Mouse (Mus musculus): ENCODE data around the gene Nudt3. TPM values are rescaled to one million over a fixed set of nuclear protein-coding genes. Genes with fewer than 3 reads are reported as not detected.

Nudt3 gene
- polyA plus RNA-seq, 1 experiment from 2014 or later = 32.2 TPM

GRCm38 (mm10) chr17:27595659-27596375 is 27.5 kb downstream of the Nudt3 start:
- 71% methylated on average over 15 of the region's 15 CpGs for WGBS
- Histone ChIP-seq H3K27ac (ENCODE audit: low read depth, low read length) (peak overlapping the region; percentile 12; the same call in 1 of the 2 replicates), H3K9ac (ENCODE audit: low read depth, low read length) (no peak overlapping the region), H3K9me3 (ENCODE audit: control insufficient read depth, low read length) (no peaks in the 10 kb centered on the region), H3K36me3 (ENCODE audit: control insufficient read depth, insufficient read depth, low read length) (peaks cover 46% of the 10 kb centered on the region), H3K4me2 (replicated peaks; ENCODE audit: low read depth, low read length) (no peak overlapping the region), H3K4me3 (ENCODE audit: low read length) (no peak overlapping the region), H3K4me1 (ENCODE audit: control insufficient read depth, insufficient read depth, low read length) (peaks cover 14% of the 10 kb centered on the region), H3K27me3 (ENCODE audit: control insufficient read depth, insufficient read depth, low read length) (no peaks in the 10 kb centered on the region)
- ATAC-seq (ENCODE audit: low FRiP score, low TSS enrichment) = no peak

- H3K4me1 ChIP-seq (ENCODE audit: control insufficient read depth, insufficient read depth, low read length) = peaks cover 14% of the 10 kb centered on the region
- no peak overlapping the region for H3K27ac ChIP-seq (ENCODE audit: low read depth, low read length)
- peaks cover 59% of the 10 kb centered on the region for H3K36me3 ChIP-seq (ENCODE audit: control insufficient read depth, insufficient read depth, low read length)
- no peak overlapping the region for H3K4me3 ChIP-seq (ENCODE audit: low read length)
- ATAC-seq (ENCODE audit: low FRiP score, low TSS enrichment) = no peak
- H3K4me2 ChIP-seq (replicated peaks; ENCODE audit: low read depth, low read length) = no peak overlapping the region
- no peak overlapping the region for H3K9ac ChIP-seq (ENCODE audit: low read depth, low read length)
- 97% methylated on average over 7 of the region's 7 CpGs for WGBS
- H3K27me3 ChIP-seq (ENCODE audit: control insufficient read depth, insufficient read depth, low read length) = no peaks in the 10 kb centered on the region
- no peaks in the 10 kb centered on the region for H3K9me3 ChIP-seq (ENCODE audit: control insufficient read depth, low read length)
Measured at GRCm38 (mm10) chr17:27592565-27592910, 30.8 kb downstream of the Nudt3 start.

GRCm38 (mm10) chr17:27591826-27592564 is 31.3 kb downstream of the Nudt3 start:
- 88% methylated on average over 12 of the region's 12 CpGs for WGBS
- Histone ChIP-seq H3K4me2 (replicated peaks; ENCODE audit: low read depth, low read length) (no peak overlapping the region), H3K4me3 (ENCODE audit: low read length) (no peak overlapping the region), H3K36me3 (ENCODE audit: control insufficient read depth, insufficient read depth, low read length) (peaks cover 56% of the 10 kb centered on the region), H3K4me1 (ENCODE audit: control insufficient read depth, insufficient read depth, low read length) (peaks cover 13% of the 10 kb centered on the region), H3K27me3 (ENCODE audit: control insufficient read depth, insufficient read depth, low read length) (no peaks in the 10 kb centered on the region), H3K9ac (ENCODE audit: low read depth, low read length) (no peak overlapping the region), H3K27ac (ENCODE audit: low read depth, low read length) (no peak overlapping the region), H3K9me3 (ENCODE audit: control insufficient read depth, low read length) (no peaks in the 10 kb centered on the region)
- no peak for ATAC-seq (ENCODE audit: low FRiP score, low TSS enrichment)

- H3K4me3 ChIP-seq (ENCODE audit: low read length) = no peak overlapping the region
- no peak overlapping the region for H3K4me2 ChIP-seq (replicated peaks; ENCODE audit: low read depth, low read length)
- ATAC-seq (ENCODE audit: low FRiP score, low TSS enrichment) = no peak
- H3K4me1 ChIP-seq (ENCODE audit: control insufficient read depth, insufficient read depth, low read length) = no peaks in the 10 kb centered on the region
- no peaks in the 10 kb centered on the region for H3K9me3 ChIP-seq (ENCODE audit: control insufficient read depth, low read length)
- no peaks in the 10 kb centered on the region for H3K27me3 ChIP-seq (ENCODE audit: control insufficient read depth, insufficient read depth, low read length)
- H3K36me3 ChIP-seq (ENCODE audit: control insufficient read depth, insufficient read depth, low read length) = peaks cover 43% of the 10 kb centered on the region
- 0 out of 2 replicates have a peak overlapping the region, but pooled peaks have one; percentile 19 for H3K9ac ChIP-seq (ENCODE audit: low read depth, low read length)
- 75% methylated on average over 8 of the region's 8 CpGs for whole genome bisulfite sequencing
- H3K27ac ChIP-seq (ENCODE audit: low read depth, low read length) = no peak overlapping the region
Measured at GRCm38 (mm10) chr17:27588231-27588630, 35.1 kb downstream of the Nudt3 start.

- Histone ChIP-seq H3K36me3 (ENCODE audit: control insufficient read depth, insufficient read depth, low read length) (peaks cover 40% of the 10 kb centered on the region), H3K9me3 (ENCODE audit: control insufficient read depth, low read length) (no peaks in the 10 kb centered on the region), H3K9ac (ENCODE audit: low read depth, low read length) (no peak overlapping the region), H3K27ac (ENCODE audit: low read depth, low read length) (no peak overlapping the region), H3K27me3 (ENCODE audit: control insufficient read depth, insufficient read depth, low read length) (no peaks in the 10 kb centered on the region), H3K4me3 (ENCODE audit: low read length) (no peak overlapping the region), H3K4me1 (ENCODE audit: control insufficient read depth, insufficient read depth, low read length) (no peaks in the 10 kb centered on the region), H3K4me2 (replicated peaks; ENCODE audit: low read depth, low read length) (no peak overlapping the region)
- ATAC-seq (ENCODE audit: low FRiP score, low TSS enrichment) = no peak
- WGBS = 87% methylated on average over 12 of the region's 12 CpGs
Measured at GRCm38 (mm10) chr17:27587252-27587651, 36.0 kb downstream of the Nudt3 start.

- Histone ChIP-seq H3K4me2 (replicated peaks; ENCODE audit: low read depth, low read length) (no peak overlapping the region), H3K36me3 (ENCODE audit: control insufficient read depth, insufficient read depth, low read length) (peaks cover 44% of the 10 kb centered on the region), H3K9me3 (ENCODE audit: control insufficient read depth, low read length) (no peaks in the 10 kb centered on the region), H3K27ac (ENCODE audit: low read depth, low read length) (no peak overlapping the region), H3K9ac (ENCODE audit: low read depth, low read length) (no peak overlapping the region), H3K4me1 (ENCODE audit: control insufficient read depth, insufficient read depth, low read length) (no peaks in the 10 kb centered on the region), H3K4me3 (ENCODE audit: low read length) (no peak overlapping the region), H3K27me3 (ENCODE audit: control insufficient read depth, insufficient read depth, low read length) (no peaks in the 10 kb centered on the region)
- ATAC-seq (ENCODE audit: low FRiP score, low TSS enrichment) = no peak
- 59% methylated on average over 9 of the region's 9 CpGs for WGBS
Measured at GRCm38 (mm10) chr17:27586661-27587060, 36.6 kb downstream of the Nudt3 start.

- ATAC-seq (ENCODE audit: low FRiP score, low TSS enrichment) = no peak
- H3K9me3 ChIP-seq (ENCODE audit: control insufficient read depth, low read length) = no peaks in the 10 kb centered on the region
- H3K4me2 ChIP-seq (replicated peaks; ENCODE audit: low read depth, low read length) = no peak overlapping the region
- H3K9ac ChIP-seq (ENCODE audit: low read depth, low read length) = no peak overlapping the region
- no peak overlapping the region for H3K4me3 ChIP-seq (ENCODE audit: low read length)
- H3K4me1 ChIP-seq (ENCODE audit: control insufficient read depth, insufficient read depth, low read length) = no peaks in the 10 kb centered on the region
- no peak overlapping the region for H3K27ac ChIP-seq (ENCODE audit: low read depth, low read length)
- H3K27me3 ChIP-seq (ENCODE audit: control insufficient read depth, insufficient read depth, low read length) = no peaks in the 10 kb centered on the region
- H3K36me3 ChIP-seq (ENCODE audit: control insufficient read depth, insufficient read depth, low read length) = peaks cover 63% of the 10 kb centered on the region
- WGBS = 90% methylated on average over 13 of the region's 13 CpGs
Measured at GRCm38 (mm10) chr17:27583185-27583894, 40.0 kb downstream of the Nudt3 start.

GRCm38 (mm10) chr17:27580392-27581068 is 42.8 kb downstream of the Nudt3 start:
- H3K9me3 ChIP-seq (ENCODE audit: control insufficient read depth, low read length) = no peaks in the 10 kb centered on the region
- H3K4me3 ChIP-seq (ENCODE audit: low read length) = no peak overlapping the region
- H3K4me2 ChIP-seq (replicated peaks; ENCODE audit: low read depth, low read length) = no peak overlapping the region
- H3K36me3 ChIP-seq (ENCODE audit: control insufficient read depth, insufficient read depth, low read length) = peaks cover 65% of the 10 kb centered on the region
- H3K9ac ChIP-seq (ENCODE audit: low read depth, low read length) = no peak overlapping the region
- H3K4me1 ChIP-seq (ENCODE audit: control insufficient read depth, insufficient read depth, low read length) = no peaks in the 10 kb centered on the region
- ATAC-seq (ENCODE audit: low FRiP score, low TSS enrichment) = no peak
- no peak overlapping the region for H3K27ac ChIP-seq (ENCODE audit: low read depth, low read length)
- H3K27me3 ChIP-seq (ENCODE audit: control insufficient read depth, insufficient read depth, low read length) = no peaks in the 10 kb centered on the region
- 83% methylated on average over 19 of the region's 20 CpGs for WGBS
